Mouse (Mus musculus) erythroblast, embryonic 14.5 days (primary cell): Measurements from ENCODE around the gene Tut4.

ENCODE experiments used
- GATA1 ChIP-seq: IDR thresholded peaks from 2 replicates; pipeline ENCODE4 v1.6.1; 2012; ENCODE audit warnings: low read length, inconsistent platforms, mixed read lengths
- TAL1 ChIP-seq: IDR thresholded peaks from 3 replicates; pipeline ENCODE4 v1.6.1; 2012; ENCODE audit warnings: low read length, inconsistent platforms, mixed read lengths

DNA sequence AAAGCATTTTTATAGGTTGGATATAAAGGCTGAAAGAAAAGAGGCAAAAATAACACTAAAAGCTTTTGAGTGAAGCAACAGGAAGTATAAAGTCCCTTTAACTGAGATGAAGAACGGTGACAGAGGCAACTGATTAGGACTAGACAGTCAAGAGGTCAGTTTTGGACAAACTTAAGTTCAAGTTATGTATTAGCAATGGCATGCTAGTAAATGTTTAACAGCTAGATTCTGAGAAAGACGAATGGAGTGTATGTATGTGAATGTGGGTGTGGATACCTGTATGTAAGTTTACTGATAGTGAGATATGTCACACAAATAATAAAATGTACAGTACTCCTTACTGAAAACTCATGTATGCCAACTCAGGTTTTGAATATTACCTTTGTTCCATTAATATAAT, 34.6 kb upstream of the Tut4 start:
- TF ChIP-seq GATA1 (no peak), TAL1 (no peak)
